In the genomic region with DNA sequence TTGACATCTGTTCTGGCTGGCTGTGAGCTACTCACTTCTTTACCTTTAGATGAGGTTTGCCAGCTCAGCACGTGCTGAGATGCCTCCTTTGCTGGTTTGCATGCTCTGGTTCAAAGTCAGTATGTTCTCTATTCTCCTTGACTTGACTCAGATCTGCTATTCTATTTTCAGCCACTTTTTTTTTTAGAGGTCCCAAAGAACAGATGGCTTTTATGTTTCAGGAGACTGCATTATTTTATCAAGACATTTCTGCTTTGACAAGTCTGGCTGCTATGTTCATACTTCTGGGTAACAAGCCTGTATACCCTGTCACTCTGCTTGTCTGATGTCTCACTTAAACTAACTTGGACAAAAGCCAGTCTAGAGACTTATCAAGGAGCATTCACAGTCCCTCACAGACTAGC, we compare ENCODE assay signal across 15 mouse cellular contexts.
A peak's percentile ranks its signal among the peaks of the same experiment; 100 is the strongest.
DNase-seq lines count a peak whose midpoint lies in the region; ATAC-seq lines count a peak whose summit lies in the region.
"Had no signal": no experiment of that assay in that cellular context is flagged by ENCODE, and none has a peak within 500 bp of the region (broad histone marks: within the 10 kb centered on the region; RNA-seq: fewer than 3 reads in every experiment).

No protein-coding gene starts in this region.

- WGBS in forebrain, embryonic 15.5 days = 41% methylated on average over 1 of the region's 1 CpGs
- 73% methylated on average over 1 of the region's 1 CpGs for WGBS in forebrain, embryonic 10.5 days
- WGBS in midbrain, embryonic 13.5 days = 51% methylated on average over 1 of the region's 1 CpGs
- 33% methylated on average over 1 of the region's 1 CpGs for WGBS in midbrain, embryonic 16.5 days

- H3K4me1 ChIP-seq in forebrain, embryonic 15.5 days = no peaks in the 10 kb centered on the region
- H3K4me1 ChIP-seq in forebrain, embryonic 10.5 days = no peaks in the 10 kb centered on the region
- no peaks in the 10 kb centered on the region for H3K4me1 ChIP-seq in midbrain, embryonic 13.5 days (replicated peaks)
- H3K4me1 ChIP-seq in midbrain, embryonic 16.5 days (ENCODE audit: control insufficient read depth, insufficient read depth, low read length) = no peaks in the 10 kb centered on the region
- H3K4me1 ChIP-seq: limb, embryonic 13.5 days had no signal

- H3K27ac ChIP-seq in forebrain, embryonic 15.5 days (replicated peaks) = no peak overlapping the region
- H3K27ac ChIP-seq in forebrain, embryonic 10.5 days = no peak overlapping the region
- no peak overlapping the region for H3K27ac ChIP-seq in midbrain, embryonic 13.5 days
- H3K27ac ChIP-seq in midbrain, embryonic 16.5 days (ENCODE audit: low read length) = no peak overlapping the region
- H3K27ac ChIP-seq: limb, embryonic 13.5 days; macrophage had no signal

- H3K4me3 ChIP-seq in forebrain, embryonic 15.5 days = no peak overlapping the region
- H3K4me3 ChIP-seq in forebrain, embryonic 10.5 days = no peak overlapping the region
- no peak overlapping the region for H3K4me3 ChIP-seq in midbrain, embryonic 13.5 days (replicated peaks)
- no peak overlapping the region for H3K4me3 ChIP-seq in midbrain, embryonic 16.5 days (ENCODE audit: low read depth, low read length)
- H3K4me3 ChIP-seq: erythroblast, embryonic 14.5 days; limb, embryonic 13.5 days had no signal

- ATAC-seq in forebrain, embryonic 15.5 days (replicated peaks) = peak; percentile 86
- ATAC-seq in midbrain, embryonic 13.5 days = 0 out of 2 replicates have a peak, but pooled peaks have one; percentile 50
- ATAC-seq in midbrain, embryonic 16.5 days = no peak
- ATAC-seq: intestine, postnatal 0 days; liver, postnatal 0 days had no signal

- no peak overlapping the region for H3K4me2 ChIP-seq in forebrain, embryonic 15.5 days (replicated peaks)
- H3K4me2 ChIP-seq in midbrain, embryonic 13.5 days (replicated peaks) = no peak overlapping the region
- H3K4me2 ChIP-seq in midbrain, embryonic 16.5 days (ENCODE audit: low read length) = no peak overlapping the region
- H3K4me2 ChIP-seq: limb, embryonic 13.5 days had no signal

- no peaks in the 10 kb centered on the region for H3K9me3 ChIP-seq in forebrain, embryonic 15.5 days
- H3K9me3 ChIP-seq in forebrain, embryonic 10.5 days = no peaks in the 10 kb centered on the region
- no peaks in the 10 kb centered on the region for H3K9me3 ChIP-seq in midbrain, embryonic 13.5 days
- no peaks in the 10 kb centered on the region for H3K9me3 ChIP-seq in midbrain, embryonic 16.5 days (replicated peaks; ENCODE audit: control insufficient read depth, low read length, poor library complexity, severe bottlenecking)
- H3K9me3 ChIP-seq: limb, embryonic 13.5 days had no signal

- DNase-seq in forebrain, embryonic 10.5 days (ENCODE audit: extremely low spot score, low spot score) = no peak
- peak; percentile 2 to 24 for DNase-seq in left cerebral cortex, adult 8-10 months (ENCODE audit: low spot score in 2 of 2)
- DNase-seq in right cerebral cortex, postnatal 25 days = peak; percentile 8
- DNase-seq in adipocyte (ENCODE audit: low spot score) = no peak
- DNase-seq in embryo, embryonic 9.5 days (ENCODE audit: extremely low spot score) = no peak
- DNase-seq: embryo, embryonic 11 days; heart, postnatal 4 days; liver, postnatal 0 days had no signal

- no peak overlapping the region for H3K9ac ChIP-seq in forebrain, embryonic 15.5 days (replicated peaks)
- H3K9ac ChIP-seq in midbrain, embryonic 13.5 days (replicated peaks) = no peak overlapping the region
- no peak overlapping the region for H3K9ac ChIP-seq in midbrain, embryonic 16.5 days (ENCODE audit: low read depth, low read length)
- H3K9ac ChIP-seq: limb, embryonic 13.5 days; liver, postnatal 0 days had no signal

- no peaks in the 10 kb centered on the region for H3K36me3 ChIP-seq in forebrain, embryonic 15.5 days
- H3K36me3 ChIP-seq in forebrain, embryonic 10.5 days (replicated peaks) = no peaks in the 10 kb centered on the region
- no peaks in the 10 kb centered on the region for H3K36me3 ChIP-seq in midbrain, embryonic 13.5 days
- no peaks in the 10 kb centered on the region for H3K36me3 ChIP-seq in midbrain, embryonic 16.5 days (ENCODE audit: control insufficient read depth, insufficient read depth, low read length)
- H3K36me3 ChIP-seq: limb, embryonic 13.5 days had no signal

- H3K27me3 ChIP-seq in forebrain, embryonic 15.5 days = no peaks in the 10 kb centered on the region
- H3K27me3 ChIP-seq in forebrain, embryonic 10.5 days (ENCODE audit: poor library complexity, severe bottlenecking) = no peaks in the 10 kb centered on the region
- H3K27me3 ChIP-seq in midbrain, embryonic 13.5 days = no peaks in the 10 kb centered on the region
- H3K27me3 ChIP-seq in midbrain, embryonic 16.5 days (ENCODE audit: control insufficient read depth, insufficient read depth, low read depth, low read length) = no peaks in the 10 kb centered on the region
- H3K27me3 ChIP-seq: limb, embryonic 13.5 days had no signal

Comparison
In these comparisons a context has a peak if more than half of its experiments do, and no peak if none do; other contexts are left out.
1. DNase-seq: peak in left cerebral cortex, adult 8-10 months (2 of 2) and right cerebral cortex, postnatal 25 days (single experiment); none in forebrain, embryonic 10.5 days (single experiment), adipocyte (single experiment) and embryo, embryonic 9.5 days (single experiment).